Mouse (Mus musculus): ENCODE data around the gene Ppp1r10.

Ppp1r10 gene

GRCm38 (mm10) chr17:35979401-35980362 is 63.4 kb downstream of the Ppp1r10 start, which contains the start of the genes Gnl1 and Prr3:
Gnl1 (plus strand) TSS chr17:35979851.
Prr3 (minus strand) TSS chr17:35980236.
- DNase-seq (ENCODE audit: low read depth, low spot score), result peak; percentile 94
- Histone ChIP-seq H3K27me3 (ENCODE audit: control insufficient read depth, insufficient read depth, low read length, poor library complexity, severe bottlenecking) (no peaks in the 10 kb centered on the region), H3K36me3 (ENCODE audit: control insufficient read depth, insufficient read depth, low read length, poor library complexity, severe bottlenecking) (peaks cover 5% of the 10 kb centered on the region; the same call in 1 of the 2 replicates)

- Histone ChIP-seq H3K27me3 (ENCODE audit: control insufficient read depth, insufficient read depth, low read length, poor library complexity, severe bottlenecking) (no peaks in the 10 kb centered on the region), H3K36me3 (ENCODE audit: control insufficient read depth, insufficient read depth, low read length, poor library complexity, severe bottlenecking) (peaks cover 5% of the 10 kb centered on the region; the same call in 1 of the 2 replicates)
- no peak for DNase-seq (ENCODE audit: low read depth, low spot score)
Measured at GRCm38 (mm10) chr17:35980363-35980754, 64.1 kb downstream of the Ppp1r10 start.

- Histone ChIP-seq H3K36me3 (ENCODE audit: control insufficient read depth, insufficient read depth, low read length, poor library complexity, severe bottlenecking) (peaks cover 4% of the 10 kb centered on the region; the same call in 1 of the 2 replicates), H3K27me3 (ENCODE audit: control insufficient read depth, insufficient read depth, low read length, poor library complexity, severe bottlenecking) (no peaks in the 10 kb centered on the region)
- no peak for DNase-seq (ENCODE audit: low read depth, low spot score)
Measured at GRCm38 (mm10) chr17:35981776-35982175, 65.5 kb downstream of the Ppp1r10 start.

Data from splenic B cell, adult 2 months (primary cell).